Mouse (Mus musculus): Measurements from ENCODE around the gene Izumo2.

GRCm38 (mm10) chr7:44727151-44727550 lies 18.6 kb downstream of the Izumo2 start:
- TF ChIP-seq POLR2A (IDR thresholded peaks at IDR 0.05; ENCODE audit: control insufficient read depth, low read depth, low read length): no peak
- TF ChIP-seq CTCF (IDR thresholded peaks at IDR 0.05; ENCODE audit: control insufficient read depth, insufficient read depth, insufficient replicate concordance, low read depth, low read length): no peak
